Mouse (Mus musculus): ENCODE measurements at regions not wholly inside any gene's neighbourhood (a gene's known extent, or its start where the extent isn't known, plus 50 kb on each side); places are given as distances from the start of the nearest gene placed in this dataset.

DNA sequence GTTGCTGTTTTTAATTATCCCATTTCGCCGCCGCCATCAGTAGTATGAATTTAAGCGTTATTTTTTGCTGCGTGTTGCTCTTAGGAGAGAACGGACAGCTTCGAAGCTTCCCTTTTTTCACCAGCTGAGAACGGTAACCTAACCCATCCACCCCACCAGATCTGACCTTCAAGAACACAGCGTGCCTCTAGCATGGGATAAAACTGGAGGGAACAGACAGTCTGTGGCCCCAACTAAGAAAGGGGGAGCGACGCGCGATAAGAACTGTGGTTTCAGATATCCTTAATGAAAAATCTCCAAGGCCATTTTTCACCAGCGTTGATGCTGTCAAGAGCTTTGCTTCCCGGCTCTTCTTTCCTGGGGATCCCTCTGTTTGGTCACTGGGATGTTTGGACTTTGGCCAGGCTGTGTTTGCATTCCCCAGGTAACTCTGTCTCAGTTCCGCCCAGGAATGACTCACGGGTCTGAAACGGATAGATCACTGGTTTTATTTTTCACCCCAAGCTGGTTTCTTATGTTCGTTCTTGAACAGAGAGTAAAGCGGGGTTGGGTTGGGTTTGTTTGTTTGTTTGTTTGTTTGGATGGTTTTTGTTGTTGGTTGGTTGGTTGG, 184.1 kb upstream of the Fn1 start:
- no peak for DNase-seq

DNA sequence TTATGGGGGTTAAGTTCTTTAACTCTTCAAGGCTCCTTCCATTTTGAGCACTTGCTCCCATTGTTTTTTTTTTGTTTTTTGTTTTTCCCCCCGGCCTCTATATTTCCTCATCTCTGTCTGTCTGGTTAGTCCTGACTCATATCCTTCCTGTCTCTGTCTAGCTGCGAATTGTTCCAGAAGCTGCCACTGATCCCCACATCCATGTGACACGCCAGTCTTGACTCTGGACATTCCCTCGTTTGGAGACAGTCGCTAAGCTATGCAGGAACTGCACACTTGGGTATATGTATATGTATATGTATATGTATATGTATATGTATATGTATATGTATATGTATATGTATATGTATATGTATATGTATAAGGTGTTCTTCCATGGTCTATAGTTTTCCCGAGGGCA, 177.4 kb upstream of the Fn1 start:
- DNase-seq, result no peak

DNA sequence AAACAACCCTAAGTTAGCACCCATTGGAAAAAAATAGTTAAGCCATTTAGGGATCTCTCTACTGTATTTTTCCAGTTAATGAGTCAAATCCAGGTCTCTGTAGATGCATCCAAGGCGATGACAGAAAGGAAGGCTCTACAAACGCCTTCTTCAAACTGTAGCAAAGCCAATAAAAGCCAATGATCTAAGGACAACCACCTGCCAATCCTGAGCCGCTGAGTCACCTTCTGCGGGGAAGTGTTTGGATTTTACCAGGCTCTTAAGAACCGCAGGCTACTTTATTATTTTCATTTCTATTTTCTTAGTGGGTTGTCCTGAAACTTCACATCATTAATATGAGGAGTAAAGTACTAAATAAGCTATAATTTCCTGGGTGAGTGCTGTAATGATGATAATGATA, 171.4 kb upstream of the Fn1 start:
- DNase-seq, result no peak

DNA sequence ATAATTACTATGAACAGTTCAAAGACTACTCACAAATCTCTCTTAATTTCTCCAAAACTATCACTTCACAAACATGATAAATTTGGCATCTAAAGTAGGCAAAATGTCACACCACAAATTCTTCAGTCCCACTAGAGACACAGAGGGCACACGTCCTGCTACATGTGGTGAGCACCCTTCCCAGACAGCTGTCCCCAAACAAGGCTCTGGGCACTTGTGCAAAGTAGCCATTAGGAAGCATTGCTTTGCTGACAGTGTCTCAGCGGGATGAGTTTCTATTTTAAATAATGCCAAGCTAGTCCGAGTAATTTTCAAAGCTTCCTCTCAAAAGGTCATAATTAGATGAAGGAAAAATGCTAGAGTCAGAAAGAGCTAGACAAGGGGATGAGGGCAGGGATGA, 169.1 kb upstream of the Fn1 start:
- no peak for DNase-seq

DNA sequence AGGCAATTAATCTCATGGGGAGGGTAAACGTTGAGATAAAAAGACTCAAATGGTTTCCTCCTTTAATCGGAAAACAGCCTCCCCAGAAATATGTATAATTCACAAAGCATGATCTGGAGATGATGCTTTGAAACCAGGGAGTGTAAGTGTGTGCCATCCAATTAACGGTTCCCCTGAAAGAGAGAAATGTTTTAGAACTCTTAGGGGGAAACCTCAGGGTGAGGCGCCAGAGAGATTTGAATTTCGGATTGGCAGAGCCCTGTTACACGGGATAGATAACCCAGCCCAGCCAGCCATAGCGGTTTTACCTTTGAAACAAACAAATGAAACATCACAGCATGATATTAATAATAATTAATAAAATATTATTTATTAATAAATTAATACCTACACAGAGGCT, 168.1 kb upstream of the Fn1 start:
- no peak for DNase-seq

DNA sequence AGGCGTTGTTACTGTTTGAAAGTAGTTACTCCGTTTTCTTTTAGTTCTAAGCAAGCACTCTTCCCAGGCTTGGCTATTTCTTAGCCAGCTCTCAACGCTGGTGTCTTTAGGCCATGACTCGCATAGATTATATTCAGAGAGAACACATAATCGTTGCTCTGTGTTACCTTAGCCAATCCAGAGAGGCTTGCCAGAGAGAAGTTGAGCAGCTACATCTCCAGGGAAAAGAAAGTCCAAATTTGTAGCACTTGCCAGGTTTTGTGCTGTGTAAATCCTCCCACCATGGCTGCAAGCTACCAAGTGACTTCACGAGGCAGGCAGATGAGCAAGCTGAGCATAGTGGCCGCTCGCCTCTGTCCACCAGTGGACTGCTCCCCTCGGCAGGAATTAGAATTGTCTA, 163.3 kb upstream of the Fn1 start:
- DNase-seq, result no peak

DNA sequence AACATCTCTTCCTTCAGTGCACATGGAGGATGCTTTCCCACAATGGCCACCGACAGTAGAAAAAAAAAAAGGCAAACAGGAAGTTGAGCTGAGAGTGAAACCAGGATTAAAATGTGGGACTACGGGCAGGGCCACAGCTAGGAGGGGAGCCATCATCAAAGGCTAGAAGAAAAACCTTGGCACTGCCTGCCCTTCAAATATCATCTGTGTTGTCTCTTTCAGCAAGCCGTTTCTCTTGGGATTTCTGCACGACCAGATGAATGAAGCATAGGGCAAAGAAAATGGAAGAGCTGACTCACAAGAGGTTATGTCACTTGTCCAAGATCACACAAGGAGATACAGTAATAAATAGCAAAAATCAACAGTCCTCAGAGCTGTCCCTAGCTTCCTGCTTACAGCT, 161.1 kb upstream of the Fn1 start:
- DNase-seq, result no peak

DNA sequence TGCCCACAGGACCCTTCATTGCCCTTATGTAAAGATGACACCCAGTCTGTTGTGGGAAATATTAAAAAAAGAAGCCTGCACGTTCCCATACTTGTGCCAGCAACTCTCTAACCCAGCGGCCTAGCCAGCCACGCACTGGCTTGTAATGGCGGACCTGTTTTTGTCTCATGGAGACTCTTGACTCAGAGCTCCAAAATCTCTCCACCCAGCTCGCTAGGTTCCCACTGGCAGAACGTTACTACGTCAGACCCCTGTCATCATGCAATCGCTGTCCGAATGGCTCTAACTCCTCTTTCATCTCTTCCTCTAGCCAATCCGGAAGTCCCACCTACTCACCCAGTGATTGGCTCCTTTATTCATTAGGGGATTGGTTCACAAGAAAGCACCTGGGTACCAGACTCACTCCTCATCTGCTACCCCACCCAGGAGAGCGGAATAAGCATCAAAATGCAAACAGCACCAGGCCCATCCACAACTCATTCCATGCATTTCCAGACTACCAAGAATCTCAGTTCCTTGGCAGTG, 159.2 kb upstream of the Fn1 start:
- no peak for DNase-seq

DNA sequence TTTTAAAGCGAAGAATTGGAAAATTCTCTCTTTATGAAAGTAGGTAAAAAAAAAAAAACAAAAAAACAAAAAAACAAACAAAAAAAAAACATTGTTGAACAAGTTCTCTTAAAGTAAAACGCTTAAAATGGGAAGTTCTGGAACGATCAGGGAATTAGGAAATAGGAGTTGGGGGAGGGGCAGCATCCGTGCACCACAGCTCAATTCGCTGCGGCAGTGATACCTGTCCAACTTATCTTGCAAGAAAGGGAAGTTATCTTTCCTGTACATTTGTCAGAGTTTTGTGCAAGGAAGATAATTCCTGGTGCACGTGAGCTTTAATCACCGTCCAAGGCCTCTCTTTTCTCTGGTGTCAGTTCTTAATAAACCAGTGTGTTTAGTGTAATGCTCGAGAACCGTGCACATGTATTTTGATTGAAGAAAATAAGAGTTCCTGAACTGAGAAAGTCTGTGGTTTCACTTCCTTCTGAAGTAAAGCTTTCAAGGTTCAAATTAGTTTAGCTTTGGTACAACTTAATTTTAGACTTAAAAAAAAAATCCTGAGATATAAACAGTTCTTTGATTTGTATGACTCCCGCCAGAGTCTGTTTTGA, 158.3 kb upstream of the Fn1 start:
- no peak for DNase-seq

DNA sequence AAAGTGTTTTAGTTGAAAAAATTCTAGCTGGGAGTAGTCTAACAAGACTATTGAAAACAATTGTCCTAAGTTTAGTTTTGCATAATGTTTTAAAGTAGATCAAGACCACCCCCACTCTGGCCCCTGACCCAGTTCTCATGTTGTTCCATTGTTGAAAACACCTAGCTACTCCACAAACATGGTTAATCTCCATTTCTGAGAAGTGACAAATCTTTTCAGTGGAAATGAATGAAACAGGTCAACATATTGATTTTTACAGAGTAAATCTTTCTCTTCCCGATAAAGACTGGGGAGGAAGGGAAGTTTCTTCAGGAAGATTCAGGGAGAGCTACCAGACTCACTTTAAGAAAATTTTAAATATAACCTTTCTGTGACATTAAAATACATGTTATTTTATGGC, 155.0 kb upstream of the Fn1 start:
- no peak for DNase-seq

DNA sequence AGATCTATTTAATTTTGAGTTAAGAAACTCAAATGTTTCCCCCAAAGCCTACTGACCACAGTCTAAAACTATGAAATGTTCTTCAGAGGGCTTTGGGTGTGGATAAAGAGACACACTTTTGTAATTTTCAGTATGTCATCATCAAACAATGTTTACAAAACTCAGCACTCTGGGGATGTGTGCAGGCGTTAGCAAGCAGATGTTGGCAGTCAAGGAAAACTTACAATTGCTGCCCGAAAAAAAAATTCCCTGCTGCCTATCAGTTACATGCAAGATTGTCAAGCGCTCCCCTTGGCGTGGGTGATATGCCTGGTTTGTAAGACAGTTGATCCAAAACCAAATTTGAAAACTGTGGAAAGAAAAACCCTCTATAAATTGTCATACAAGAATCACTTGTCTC, 154.6 kb upstream of the Fn1 start:
- DNase-seq, result peak; percentile 9

DNA sequence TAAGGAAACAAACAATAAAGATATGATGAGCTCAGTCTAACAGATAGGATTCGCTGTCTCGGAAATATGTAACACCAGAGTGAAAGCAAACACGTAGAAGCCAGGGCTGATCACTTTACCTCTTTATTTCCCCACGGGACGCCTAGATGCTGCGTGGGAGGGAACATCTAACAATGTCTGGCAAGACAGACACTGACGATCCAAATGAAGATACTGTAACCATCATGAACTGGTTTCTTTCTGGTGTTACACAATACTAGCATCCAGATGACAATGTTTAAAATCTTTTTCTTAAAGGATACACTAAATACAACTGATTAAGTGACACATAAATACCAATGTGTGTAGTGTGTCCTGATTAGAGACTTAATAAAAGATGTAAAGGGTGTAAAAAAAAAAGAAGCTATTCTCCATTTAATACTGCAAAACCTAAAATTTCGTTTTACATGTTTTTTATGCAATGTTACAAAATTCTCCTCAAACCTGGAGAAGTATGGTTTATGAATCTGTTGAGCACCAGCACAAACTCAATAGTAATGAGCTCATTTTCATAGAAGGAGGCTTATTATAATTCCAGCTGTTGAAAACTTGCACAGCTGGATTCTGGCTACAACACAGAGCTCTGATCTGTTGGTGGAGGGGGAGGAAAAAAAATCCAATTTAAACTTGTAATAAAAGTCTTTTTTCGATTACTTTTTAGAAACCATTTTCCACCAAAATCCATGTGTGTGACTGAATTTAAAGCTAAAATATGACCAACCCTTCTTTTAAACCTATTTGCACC, 148.5 kb upstream of the Fn1 start:
- DNase-seq, result no peak

DNA sequence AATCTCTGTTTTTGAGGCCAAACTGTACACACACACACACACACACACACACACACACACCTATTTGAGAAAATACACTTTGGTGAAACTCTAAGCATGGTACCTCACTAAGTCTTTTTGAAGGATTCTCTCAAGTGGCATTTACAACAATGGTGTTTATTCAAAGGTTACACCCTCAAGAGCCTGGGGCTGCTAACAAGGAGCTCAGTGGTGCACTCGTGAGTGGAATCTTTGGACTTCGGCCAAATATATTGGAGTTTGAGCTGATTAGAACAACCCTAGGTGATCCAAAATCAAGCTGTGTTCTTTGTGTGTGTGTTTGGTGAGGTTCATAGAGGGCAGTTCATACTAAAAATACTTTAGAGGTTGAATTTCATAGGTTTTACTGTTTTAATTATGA, 147.6 kb upstream of the Fn1 start:
- DNase-seq, result no peak

DNA sequence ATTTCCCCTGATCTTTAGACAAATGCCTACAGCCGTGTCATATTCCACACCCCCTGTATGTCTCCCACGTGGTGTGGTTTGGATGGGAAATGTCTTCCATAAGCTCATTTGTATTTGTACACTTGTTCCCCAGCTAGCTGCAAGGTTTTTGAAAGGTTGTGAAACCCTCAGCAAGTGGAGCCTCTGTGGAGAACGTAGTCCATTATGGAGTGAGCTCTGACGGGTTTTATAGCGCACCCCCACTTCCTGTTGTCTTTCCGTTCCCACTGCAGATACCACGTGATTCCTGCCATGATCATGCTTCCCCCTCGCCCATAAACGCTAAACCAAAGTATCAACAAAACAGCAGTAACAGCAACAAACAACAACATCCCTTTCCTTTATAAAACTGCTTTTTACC, 145.6 kb upstream of the Fn1 start:
- no peak for DNase-seq

DNA sequence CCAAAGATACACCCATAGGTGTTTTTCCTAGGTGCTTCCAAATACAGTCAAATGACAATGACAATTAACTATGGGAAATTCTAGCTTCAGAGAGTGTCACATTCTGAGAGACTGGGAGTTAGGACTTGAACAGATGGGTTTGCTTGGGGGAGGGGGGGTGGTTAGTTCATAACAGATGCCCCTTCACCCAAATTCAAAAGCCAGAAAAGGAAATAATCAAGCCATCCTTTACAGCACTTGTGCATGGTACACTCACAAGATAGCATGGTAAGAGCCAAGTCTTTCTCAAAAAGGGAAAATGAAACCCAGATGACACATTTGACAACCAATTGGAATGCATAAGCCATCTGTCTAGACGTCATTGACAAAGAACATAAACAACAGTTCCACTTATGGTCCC, 135.4 kb upstream of the Fn1 start:
- DNase-seq, result no peak

DNA sequence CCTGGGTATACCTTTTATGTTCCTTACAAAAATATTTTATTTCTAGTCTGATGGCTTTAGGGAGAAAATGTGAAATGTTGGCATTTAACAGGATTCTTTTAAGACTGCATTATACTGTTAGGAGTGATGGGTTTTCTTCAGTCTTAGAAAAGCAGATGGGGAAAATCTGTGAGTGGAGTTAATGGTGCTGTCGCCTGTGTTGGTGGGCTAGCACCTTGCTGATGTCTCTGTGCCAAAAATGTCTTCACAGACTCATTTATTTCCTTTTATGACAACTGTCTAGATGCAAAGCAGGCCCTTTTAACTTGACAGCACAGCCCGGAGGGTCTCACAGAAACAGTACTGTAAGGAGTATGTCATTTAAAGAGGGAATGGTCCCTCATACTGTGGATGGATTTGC, 131.9 kb upstream of the Fn1 start:
- DNase-seq, result no peak

DNA sequence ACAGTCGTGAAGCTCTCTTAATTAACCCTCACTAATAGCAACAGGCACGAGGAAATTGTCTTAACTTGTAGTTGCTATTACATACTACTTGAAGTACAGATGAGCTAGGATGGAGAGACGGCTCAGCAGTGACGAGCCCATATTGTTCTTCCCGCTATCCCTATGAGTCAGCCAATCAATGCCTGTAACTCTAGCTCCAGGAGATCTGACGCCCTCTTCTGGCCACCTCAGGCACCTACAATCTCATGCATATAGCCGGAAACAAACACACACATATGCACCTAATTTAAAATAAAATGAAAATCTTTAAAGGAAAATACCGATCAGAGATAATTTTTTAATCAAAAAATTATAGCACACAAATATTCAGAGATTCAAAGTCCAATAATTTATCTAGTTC, 125.3 kb upstream of the Fn1 start:
- DNase-seq, result no peak

DNA sequence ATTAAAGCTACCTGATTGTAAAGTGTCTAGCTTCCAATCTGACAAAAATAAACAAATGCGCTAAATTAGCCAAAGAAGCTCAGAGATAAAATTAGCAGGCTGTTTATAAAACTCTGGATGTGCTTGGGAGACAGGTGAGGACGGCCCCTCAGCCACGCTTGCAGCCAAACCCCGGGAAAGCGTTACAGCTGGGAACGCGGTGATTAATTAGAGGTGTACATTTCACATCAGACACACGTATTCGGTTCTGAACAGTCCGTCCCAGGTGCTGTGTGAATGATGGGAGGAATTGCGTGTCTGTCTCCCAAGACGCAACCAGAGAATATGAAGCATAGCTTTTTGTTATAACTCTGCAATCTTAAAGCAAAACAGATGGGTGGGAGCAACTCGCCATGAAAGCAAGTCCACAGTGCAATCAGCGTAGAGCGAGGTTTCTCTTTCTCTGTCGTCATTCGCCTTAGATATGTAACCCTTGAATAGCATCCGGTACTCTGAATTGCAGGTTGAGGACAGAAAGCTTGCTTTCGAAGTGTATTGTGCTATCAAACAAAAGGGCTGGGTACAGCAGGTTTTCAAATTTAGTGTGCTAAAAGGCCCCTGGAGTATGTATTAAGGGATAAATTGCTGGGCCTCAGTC, 123.0 kb upstream of the Fn1 start:
- DNase-seq, result no peak

DNA sequence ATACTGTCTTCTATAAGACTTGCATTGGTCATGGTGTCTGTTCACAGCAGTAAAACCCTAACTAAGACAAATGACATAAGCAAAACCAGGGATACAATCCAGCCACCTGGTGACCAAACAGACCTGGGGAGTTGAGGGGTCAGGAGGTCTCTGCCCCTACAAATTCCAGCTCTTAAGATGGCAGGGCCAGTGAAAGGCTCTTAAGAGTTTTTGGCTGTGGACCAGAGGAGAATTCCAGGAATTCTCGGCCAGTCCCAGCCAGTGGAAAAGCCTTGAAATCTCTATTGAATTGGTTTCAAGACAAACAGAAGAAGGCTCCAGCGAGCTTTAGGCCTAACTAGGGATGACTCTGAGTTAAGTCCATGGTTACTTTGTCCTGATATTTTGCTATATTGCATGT, 119.5 kb upstream of the Fn1 start:
- no peak for DNase-seq

DNA sequence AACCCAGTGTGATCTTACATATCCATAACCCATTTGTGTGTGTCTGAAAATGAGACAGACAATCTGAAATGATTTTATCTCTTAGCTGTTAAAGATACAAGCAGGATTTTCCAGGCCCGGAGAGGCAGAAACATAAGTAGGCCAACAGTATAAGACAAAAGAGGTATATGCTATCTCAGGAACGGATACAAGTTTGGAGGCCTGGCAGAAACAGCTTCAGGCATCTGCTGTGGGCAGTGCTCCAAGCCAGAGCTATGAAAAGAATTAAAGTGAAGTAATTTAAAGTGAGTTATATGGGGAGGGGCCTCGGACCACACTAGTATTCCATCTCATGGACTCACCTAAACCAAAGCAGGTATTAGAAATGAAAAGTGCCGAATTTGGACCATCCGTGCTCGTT, 118.8 kb upstream of the Fn1 start:
- no peak for DNase-seq

DNA sequence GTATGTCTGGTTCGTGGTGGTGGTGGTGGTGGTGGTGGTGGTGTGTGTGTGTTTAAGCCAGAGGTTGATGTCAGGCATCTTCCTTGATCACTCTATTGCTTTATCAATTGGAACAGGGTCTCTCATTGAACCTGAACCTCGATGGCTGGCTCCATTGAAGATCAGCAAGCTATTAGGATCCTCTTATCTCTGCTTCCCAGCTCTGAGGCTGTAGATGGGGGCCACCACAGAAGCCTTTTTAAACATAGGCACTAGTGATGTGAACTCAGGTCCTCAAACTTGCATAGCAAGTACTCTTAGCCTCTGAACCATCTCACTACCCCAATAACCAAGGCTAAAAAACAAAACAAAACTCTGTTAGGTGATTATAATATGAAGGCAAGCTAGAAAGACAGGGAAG, 116.6 kb upstream of the Fn1 start:
- DNase-seq, result no peak

DNA sequence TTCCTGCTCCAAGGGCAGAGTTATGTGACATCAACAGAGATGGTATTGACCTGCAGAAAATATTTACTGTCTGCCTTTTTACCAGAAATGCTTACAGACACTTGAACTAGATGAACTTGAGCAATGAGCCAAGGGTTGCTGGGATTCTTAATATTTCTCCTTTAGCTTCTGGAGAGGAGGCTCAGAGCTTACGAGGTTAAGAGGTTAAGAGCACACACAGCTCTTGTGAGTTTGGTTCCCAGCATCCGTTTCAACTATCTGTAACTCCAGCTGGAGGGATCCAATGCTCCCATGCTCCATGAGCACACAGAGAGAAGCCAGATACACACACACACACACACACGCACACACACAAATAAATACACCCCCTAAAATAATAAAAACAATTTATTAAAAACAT, 114.7 kb upstream of the Fn1 start:
- no peak for DNase-seq

DNA sequence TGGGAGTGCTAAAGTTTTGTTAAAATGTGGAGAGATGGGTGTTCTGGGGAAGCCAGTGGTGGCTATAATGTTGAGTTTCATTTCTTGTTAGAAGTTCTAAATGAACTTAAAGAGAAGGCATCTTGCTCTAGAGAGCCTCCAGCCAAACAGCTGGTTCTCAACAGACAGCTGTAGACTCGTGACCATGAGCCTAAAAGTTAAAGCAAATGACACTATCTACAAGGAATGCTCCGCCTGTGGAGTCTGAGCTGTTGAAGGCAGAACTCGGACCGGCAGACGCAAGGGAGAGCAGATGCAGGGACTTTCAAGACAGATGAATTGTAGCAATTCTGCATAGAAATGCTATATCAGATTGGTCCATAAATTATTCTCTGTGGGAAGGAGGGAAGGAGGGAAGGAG, 114.1 kb upstream of the Fn1 start:
- DNase-seq, result no peak
